Mouse (Mus musculus) right cerebral cortex, postnatal 4 days (tissue): ENCODE results near the gene Olfr866.

Experiments
- DNase-seq: peaks from one replicate; pipeline ENCODE4 v3.0.0-alpha.2; 2022

Gene Olfr866

GRCm38 (mm10) chr9:20027935-20028334 is at the start of gene Olfr866:
Gene Olfr866, minus strand, starts transcription at chr9:20028035.
- no peak for DNase-seq

GRCm38 (mm10) chr9:20073523-20074177 is 45.8 kb upstream of the Olfr866 start:
- DNase-seq, result no peak

- DNase-seq, result no peak
These were observed 43.5 kb upstream of the Olfr866 start for GRCm38 (mm10) chr9:20071291-20071690.

GRCm38 (mm10) chr9:20070236-20070635 is 42.4 kb upstream of the Olfr866 start:
- DNase-seq, result no peak

GRCm38 (mm10) chr9:20057462-20057861 is 29.6 kb upstream of the Olfr866 start, which contains the start of gene Olfr867:
Gene Olfr867, minus strand, starts transcription at chr9:20057562.
- DNase-seq, result no peak

- no peak for DNase-seq
These were observed 20.1 kb upstream of the Olfr866 start for GRCm38 (mm10) chr9:20047964-20048363.
